Mouse (Mus musculus) E14TG2a.4 (cell line): ENCODE data around the gene Smox.

Experiments
- CTCF ChIP-seq: conservative IDR thresholded peaks from 2 replicates; pipeline ENCODE4 v1.5.1; 2014; ENCODE audit warnings: low read length
- POU5F1 ChIP-seq: IDR thresholded peaks from 2 replicates; pipeline ENCODE4 v1.6.1; 2014; ENCODE audit warnings: low read length, borderline replicate concordance

DNA sequence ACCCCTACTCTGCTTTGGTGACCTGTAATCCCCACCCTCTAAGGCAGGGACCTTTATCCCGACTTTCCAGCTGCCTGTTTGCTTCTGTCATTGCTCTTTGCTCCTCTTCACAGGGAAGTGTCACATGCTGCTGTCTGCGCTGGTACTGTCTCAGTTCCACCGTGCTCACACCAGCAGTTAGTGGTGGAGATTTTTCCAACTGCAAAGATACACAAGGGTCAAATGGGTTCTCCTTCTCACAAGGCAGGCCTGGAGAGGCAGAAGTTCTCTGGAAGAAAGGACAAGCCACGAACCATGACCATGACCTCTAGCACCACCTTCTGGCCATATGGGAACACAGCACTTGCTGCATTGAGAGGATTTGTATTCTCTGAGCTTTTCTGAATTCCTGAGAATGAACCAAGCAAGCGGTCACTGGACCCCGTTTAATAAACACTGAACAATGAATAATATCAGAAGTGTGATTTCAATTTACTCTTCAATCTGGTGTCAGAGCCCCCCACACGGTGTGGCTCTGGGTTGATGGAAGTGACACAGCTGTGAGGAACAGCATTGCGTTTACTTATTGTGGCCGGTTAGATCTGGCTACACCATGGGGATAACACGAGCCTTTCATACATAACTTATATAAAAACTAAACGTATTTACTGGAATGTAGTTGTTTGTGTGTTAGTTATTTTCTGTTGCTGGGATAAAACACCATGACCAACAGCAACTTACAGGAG, 38.8 kb downstream of the Smox start:
- TF ChIP-seq CTCF = peak; percentile 93
- TF ChIP-seq POU5F1 = no peak
